In genomic region chr11:109795536-109795935, GRCm38 (mm10) we compare ENCODE assay signal across 42 mouse cellular contexts. TPM values are rescaled to one million over a fixed set of nuclear protein-coding genes. Genes with fewer than 3 reads are reported as not detected.
DNase-seq lines count a peak whose midpoint lies in the region; ATAC-seq lines count a peak whose summit lies in the region.
"Had no signal": no experiment of that assay in that cellular context is flagged by ENCODE, and none has a peak within 500 bp of the region (broad histone marks: within the 10 kb centered on the region; RNA-seq: fewer than 3 reads in every experiment).

No protein-coding gene starts in this region.

- intact Hi-C loops in heart, postnatal 25 days (cut with DNase I) = loop anchor here (5.0 kb wide), 1 partner anchor 52 kb away; no protein-coding TSS in a partner anchor

- ATAC-seq in embryonic facial prominence, embryonic 15.5 days (ENCODE audit: insufficient number of reproducible peaks, low FRiP score, low TSS enrichment, low read depth) = peak; percentile 43; the same call in 1 of the 2 replicates
- peak; percentile 58 for ATAC-seq in granulocyte monocyte progenitor cell, adult 5-6 weeks (replicated peaks; ENCODE audit: poor library complexity, severe bottlenecking)
- ATAC-seq: inflammation-experienced regulatory T-cells, adult 6 months; midbrain, embryonic 13.5 days had no signal

- H3K27me3 ChIP-seq in embryonic facial prominence, embryonic 15.5 days = no peaks in the 10 kb centered on the region
- no peaks in the 10 kb centered on the region for H3K27me3 ChIP-seq in embryonic facial prominence, embryonic 10.5 days (replicated peaks; ENCODE audit: low read depth, poor library complexity, severe bottlenecking)
- H3K27me3 ChIP-seq: CH12.LX; embryonic facial prominence, embryonic 12.5 days; forebrain, embryonic 12.5 days; heart, embryonic 15.5 days; kidney, embryonic 15.5 days; limb, embryonic 13.5 days; lung, embryonic 15.5 days; midbrain, embryonic 13.5 days had no signal

- 65% methylated on average over 2 of the region's 2 CpGs for WGBS in embryonic facial prominence, embryonic 15.5 days
- 89% methylated on average over 2 of the region's 2 CpGs for WGBS in embryonic facial prominence, embryonic 10.5 days

- no peak for DNase-seq in embryonic facial prominence, embryonic 10.5 days (ENCODE audit: low spot score)
- DNase-seq in CD4-positive helper T cell, adult 2 months (ENCODE audit: low read depth, low spot score) = peak; percentile 20
- DNase-seq in right cerebral cortex, postnatal 14 days = no peak
- no peak for DNase-seq in heart, postnatal 25 days (ENCODE audit: low spot score)
- DNase-seq in retina, embryonic 14.5 days (ENCODE audit: low spot score) = no peak
- DNase-seq: adrenal gland, adult 8-10 months; cerebellum, adult 8-10 months; cerebellum, postnatal 25 days; gastrocnemius, postnatal 14 days; heart, adult 11 months; heart, postnatal 36 days; kidney, adult 11 months; kidney, postnatal 36 days; lung, postnatal 36 days; right cerebral cortex, postnatal 4 days; thymus, adult 18-20 months; thymus, postnatal 36 days had no signal

- H3K36me3 ChIP-seq in embryonic facial prominence, embryonic 15.5 days = no peaks in the 10 kb centered on the region
- no peaks in the 10 kb centered on the region for H3K36me3 ChIP-seq in embryonic facial prominence, embryonic 10.5 days (replicated peaks)
- H3K36me3 ChIP-seq: embryonic facial prominence, embryonic 12.5 days; forebrain, embryonic 12.5 days; heart, embryonic 10.5 days; heart, embryonic 15.5 days; kidney, embryonic 15.5 days; limb, embryonic 13.5 days; lung, embryonic 15.5 days; midbrain, embryonic 13.5 days had no signal

- no peaks in the 10 kb centered on the region for H3K9me3 ChIP-seq in embryonic facial prominence, embryonic 15.5 days (replicated peaks)
- no peaks in the 10 kb centered on the region for H3K9me3 ChIP-seq in embryonic facial prominence, embryonic 10.5 days
- H3K9me3 ChIP-seq: embryonic facial prominence, embryonic 12.5 days; forebrain, embryonic 12.5 days; heart, embryonic 10.5 days; heart, embryonic 15.5 days; kidney, embryonic 15.5 days; limb, embryonic 13.5 days; lung, embryonic 15.5 days; midbrain, embryonic 13.5 days had no signal

- no peak overlapping the region for H3K4me3 ChIP-seq in embryonic facial prominence, embryonic 15.5 days (replicated peaks)
- no peak overlapping the region for H3K4me3 ChIP-seq in embryonic facial prominence, embryonic 10.5 days
- H3K4me3 ChIP-seq: embryonic facial prominence, embryonic 12.5 days; erythroblast, embryonic 14.5 days; forebrain, embryonic 12.5 days; heart, embryonic 10.5 days; heart, embryonic 15.5 days; kidney, embryonic 15.5 days; layer of hippocampus, adult 2 months; limb, embryonic 13.5 days; lung, embryonic 15.5 days; midbrain, embryonic 13.5 days had no signal

- no peak overlapping the region for H3K9ac ChIP-seq in embryonic facial prominence, embryonic 15.5 days
- H3K9ac ChIP-seq: embryonic facial prominence, embryonic 12.5 days; forebrain, embryonic 12.5 days; heart, embryonic 15.5 days; hindbrain, embryonic 14.5 days; kidney, embryonic 15.5 days; limb, embryonic 13.5 days; lung, embryonic 15.5 days; midbrain, embryonic 13.5 days had no signal

- H3K4me1 ChIP-seq in embryonic facial prominence, embryonic 15.5 days = no peaks in the 10 kb centered on the region
- no peaks in the 10 kb centered on the region for H3K4me1 ChIP-seq in embryonic facial prominence, embryonic 10.5 days
- H3K4me1 ChIP-seq: embryonic facial prominence, embryonic 12.5 days; forebrain, embryonic 12.5 days; heart, embryonic 10.5 days; heart, embryonic 15.5 days; kidney, embryonic 15.5 days; limb, embryonic 13.5 days; lung, embryonic 15.5 days; midbrain, embryonic 13.5 days had no signal

- H3K27ac ChIP-seq in embryonic facial prominence, embryonic 15.5 days (replicated peaks) = no peak overlapping the region
- no peak overlapping the region for H3K27ac ChIP-seq in embryonic facial prominence, embryonic 10.5 days (replicated peaks)
- H3K27ac ChIP-seq: embryonic facial prominence, embryonic 12.5 days; forebrain, embryonic 12.5 days; heart, embryonic 10.5 days; heart, embryonic 15.5 days; hindbrain, embryonic 14.5 days; kidney, embryonic 15.5 days; layer of hippocampus, adult 2 months; limb, embryonic 13.5 days; lung, embryonic 15.5 days; midbrain, embryonic 13.5 days; stomach, postnatal 0 days had no signal

- no peak overlapping the region for H3K4me2 ChIP-seq in embryonic facial prominence, embryonic 15.5 days (replicated peaks)
- H3K4me2 ChIP-seq: embryonic facial prominence, embryonic 12.5 days; forebrain, embryonic 12.5 days; heart, embryonic 15.5 days; hindbrain, embryonic 14.5 days; kidney, embryonic 15.5 days; limb, embryonic 13.5 days; liver, embryonic 11.5 days; lung, embryonic 15.5 days; midbrain, embryonic 13.5 days had no signal

RNA-seq across cellular contexts. Expression of gene 1700012B07Rik, which starts 32.3 kb away (rescaled TPM):
- polyA plus RNA-seq in embryonic facial prominence, embryonic 15.5 days (2015; fragmentation: Nextera tagmentation; extraction: Ambion mirVana) = not detected in 2 replicates
- not detected in 2 replicates for polyA plus RNA-seq in embryonic facial prominence, embryonic 10.5 days (2016; fragmentation: Nextera tagmentation; extraction: Ambion mirVana)
- total RNA-seq in granulocyte monocyte progenitor cell, adult 5-6 weeks (2014; fragmentation: Nextera tagmentation) = not detected in 2 replicates
- not detected in 2 replicates for total RNA-seq in granulocyte monocyte progenitor cell, adult 5-6 weeks (2017)
- total RNA-seq in heart, postnatal 25 days (2021) = not detected
- total RNA-seq: adrenal gland, adult 8-10 months; adrenal gland, postnatal 4 days; CH12.LX; ES-E14; gastrocnemius, postnatal 14 days; heart, postnatal 36 days; layer of hippocampus, adult 2 months; layer of hippocampus, postnatal 25 days; left cerebral cortex, adult 8-10 months; left cerebral cortex, postnatal 36 days; megakaryocyte-erythroid progenitor cell, adult 5-6 weeks had no signal
- polyA plus RNA-seq: embryonic facial prominence, embryonic 12.5 days; erythroblast, embryonic 14.5 days; forebrain, embryonic 12.5 days; heart, embryonic 10.5 days; heart, embryonic 15.5 days; hindbrain, embryonic 14.5 days; kidney, embryonic 15.5 days; limb, embryonic 13.5 days; liver, embryonic 11.5 days; lung, embryonic 15.5 days; midbrain, embryonic 13.5 days; neural tube, embryonic 14.5 days; spleen, adult 2 months; stomach, postnatal 0 days had no signal
